Mouse (Mus musculus) CH12.LX (cell line): Measurements from ENCODE around the gene St6gal1. TPM values are rescaled to one million over a fixed set of nuclear protein-coding genes. Genes with fewer than 3 reads are reported as not detected.
A peak's percentile ranks its signal among the peaks of the same experiment; 100 is the strongest.

Experiments used
- DNase-seq: peaks from one replicate; pipeline ENCODE4 v3.0.0-alpha.2; 2013; ENCODE audit errors: extremely low read depth
- H3K27ac ChIP-seq: 2 replicates; pipeline ENCODE4 v1.5.1; 2012; ENCODE audit warnings: low read depth, mild to moderate bottlenecking, control low read depth, moderate library complexity; ENCODE audit not compliant: insufficient read depth
- H3K27me3 ChIP-seq: replicated peaks from 2 replicates; pipeline ENCODE3; 2012; ENCODE audit warnings: inconsistent platforms
- H3K36me3 ChIP-seq, 2 experiments: replicated peaks in 1 of 2; 2 replicates each; pipeline versions ENCODE3 to v1.6.1; 2012; ENCODE audit warnings: inconsistent platforms in 1 of 2, low read length in 1 of 2, mild to moderate bottlenecking in 1 of 2, mixed read lengths in 1 of 2, moderate library complexity in 1 of 2; ENCODE audit not compliant: control insufficient read depth in 1 of 2, insufficient read depth in 1 of 2
- H3K4me1 ChIP-seq, 2 experiments: 2 replicates each; pipeline ENCODE4 v1.6.1; 2012; ENCODE audit warnings: inconsistent platforms in 1 of 2, moderate library complexity in 1 of 2; ENCODE audit not compliant: insufficient read depth in 2 of 2, control insufficient read depth in 1 of 2
- H3K4me2 ChIP-seq: 2 replicates; pipeline ENCODE4 v1.6.1; 2012; ENCODE audit warnings: low read depth, mild to moderate bottlenecking, control low read depth; ENCODE audit not compliant: poor library complexity, insufficient read depth, severe bottlenecking
- H3K4me3 ChIP-seq, 3 experiments: fragments of 150-350 bp in 1 of 3; sonication (generic) in 1 of 3; replicated peaks in 1 of 3; 2 replicates each; pipeline versions ENCODE3 to v1.5.1; 2011 to 2012; ENCODE audit warnings: low read depth in 2 of 3, low read length in 2 of 3, mild to moderate bottlenecking in 2 of 3, moderate library complexity in 2 of 3, control low read depth in 1 of 3, improper control_type of control experiment in 1 of 3, inconsistent platforms in 1 of 3, mixed read lengths in 1 of 3; ENCODE audit not compliant: poor library complexity in 1 of 3
- H3K79me2 ChIP-seq: replicated peaks from 2 replicates; pipeline ENCODE4 v1.6.1; 2012; ENCODE audit warnings: mild to moderate bottlenecking, moderate library complexity; ENCODE audit not compliant: control insufficient read depth, poor library complexity, insufficient read depth, severe bottlenecking; ENCODE audit errors: extremely low read depth
- H3K9ac ChIP-seq: 2 replicates; pipeline ENCODE4 v1.6.1; 2012; ENCODE audit warnings: low read depth, mild to moderate bottlenecking, control low read depth, moderate library complexity; ENCODE audit not compliant: insufficient read depth
- H3K9me3 ChIP-seq: replicated peaks from 2 replicates; pipeline ENCODE3; 2012; ENCODE audit warnings: low read length, inconsistent platforms, mixed read lengths
- BHLHE40 ChIP-seq: IDR thresholded peaks from 2 replicates; pipeline ENCODE4 v1.6.1; 2011; ENCODE audit warnings: mild to moderate bottlenecking, low read depth, low read length, improper control_type of control experiment
- CHD1 ChIP-seq: IDR thresholded peaks from 2 replicates; pipeline ENCODE4 v1.6.1; 2012; ENCODE audit warnings: low read depth, low read length, improper control_type of control experiment, inconsistent platforms
- CHD2 ChIP-seq: IDR thresholded peaks from 2 replicates; pipeline ENCODE4 v1.6.1; 2011; ENCODE audit warnings: low read length, improper control_type of control experiment
- CTCF ChIP-seq, 2 experiments: IDR thresholded peaks in 1 of 2; conservative IDR thresholded peaks in 1 of 2; 2 replicates each; pipeline ENCODE4 v1.5.1; 2011 to 2012; ENCODE audit warnings: low read depth in 2 of 2, low read length in 2 of 2, improper control_type of control experiment in 1 of 2, inconsistent platforms in 1 of 2, mild to moderate bottlenecking in 1 of 2, moderate library complexity in 1 of 2
- ELF1 ChIP-seq: IDR thresholded peaks from 2 replicates; pipeline ENCODE4 v1.6.1; 2014; ENCODE audit warnings: low read depth, mild to moderate bottlenecking, inconsistent platforms, low read length, improper control_type of control experiment
- EP300 ChIP-seq: IDR thresholded peaks from 2 replicates; pipeline ENCODE4 v1.6.1; 2011; ENCODE audit warnings: low read length, improper control_type of control experiment
- ETS1 ChIP-seq: conservative IDR thresholded peaks from 2 replicates; pipeline ENCODE4 v1.6.1; 2012; ENCODE audit warnings: low read depth, mild to moderate bottlenecking, inconsistent platforms, low read length, improper control_type of control experiment, moderate library complexity
- GABPA ChIP-seq: IDR thresholded peaks from 2 replicates; pipeline ENCODE4 v1.6.1; 2012; ENCODE audit warnings: low read depth, low read length, improper control_type of control experiment, inconsistent platforms; ENCODE audit not compliant: insufficient replicate concordance
- HCFC1 ChIP-seq: IDR thresholded peaks from 2 replicates; pipeline ENCODE4 v1.6.1; 2012; ENCODE audit warnings: low read depth, mild to moderate bottlenecking, inconsistent platforms, low read length, improper control_type of control experiment
- JUND ChIP-seq: conservative IDR thresholded peaks from 2 replicates; pipeline ENCODE4 v1.6.1; 2011; ENCODE audit warnings: low read depth, low read length, improper control_type of control experiment
- KAT2A ChIP-seq: IDR thresholded peaks from 2 replicates; pipeline ENCODE4 v1.6.1; 2012; ENCODE audit warnings: low read length, improper control_type of control experiment, inconsistent platforms; ENCODE audit not compliant: insufficient replicate concordance
- MAFK ChIP-seq: IDR thresholded peaks from 2 replicates; pipeline ENCODE4 v1.6.1; 2011; ENCODE audit warnings: low read length, improper control_type of control experiment; ENCODE audit not compliant: insufficient replicate concordance
- MAX ChIP-seq: IDR thresholded peaks from 2 replicates; pipeline ENCODE4 v1.6.1; 2011; ENCODE audit warnings: low read length, improper control_type of control experiment
- PAX5 ChIP-seq: IDR thresholded peaks from 2 replicates; pipeline ENCODE4 v1.6.1; 2012; ENCODE audit warnings: low read length, inconsistent platforms, mixed read lengths
- POLR2A ChIP-seq: IDR thresholded peaks from 2 replicates; pipeline ENCODE4 v1.6.1; 2011; ENCODE audit warnings: low read depth, mild to moderate bottlenecking, improper control_type of control experiment, low read length
- POLR2AphosphoS2 ChIP-seq: IDR thresholded peaks from 2 replicates; pipeline ENCODE4 v1.6.1; 2011; ENCODE audit warnings: low read depth, low read length, improper control_type of control experiment
- RCOR1 ChIP-seq: conservative IDR thresholded peaks from 2 replicates; pipeline ENCODE4 v1.6.1; 2012; ENCODE audit warnings: low read depth, mild to moderate bottlenecking, inconsistent platforms, low read length, improper control_type of control experiment
- SIN3A ChIP-seq: IDR thresholded peaks from 2 replicates; pipeline ENCODE4 v1.6.1; 2012; ENCODE audit warnings: low read length, improper control_type of control experiment, inconsistent platforms
- TCF12 ChIP-seq: IDR thresholded peaks from 2 replicates; pipeline ENCODE4 v1.6.1; 2014; ENCODE audit warnings: low read depth, mild to moderate bottlenecking, inconsistent platforms, low read length, improper control_type of control experiment
- UBTF ChIP-seq: IDR thresholded peaks from 2 replicates; pipeline ENCODE4 v1.6.1; 2012; ENCODE audit warnings: low read depth, mild to moderate bottlenecking, inconsistent platforms, low read length, improper control_type of control experiment, moderate library complexity
- USF1 ChIP-seq: IDR thresholded peaks from 2 replicates; pipeline ENCODE4 v1.6.1; 2014; ENCODE audit warnings: low read depth, mild to moderate bottlenecking, inconsistent platforms, low read length, improper control_type of control experiment
- USF2 ChIP-seq: conservative IDR thresholded peaks from 2 replicates; pipeline ENCODE4 v1.6.1; 2011; ENCODE audit warnings: low read depth, low read length, improper control_type of control experiment
- ZMIZ1 ChIP-seq: IDR thresholded peaks from 2 replicates; pipeline ENCODE4 v1.6.1; 2012; ENCODE audit warnings: low read depth, mild to moderate bottlenecking, inconsistent platforms, low read length, improper control_type of control experiment
- ZNF384 ChIP-seq: IDR thresholded peaks from 2 replicates; pipeline ENCODE4 v1.6.1; 2012; ENCODE audit warnings: low read depth, low read length, improper control_type of control experiment, inconsistent platforms
- dilution Hi-C: fragments of 300-500 bp; cut with MboI; formaldehyde crosslinking; loops from 2 replicates; pipeline ENCODE4 v1.14.3; 2020; ENCODE audit warnings: low sequenced_read_pairs; ENCODE audit not compliant: extremely low pct_unique_long_range_greater_than_20kb, extremely low pct_ligation_motif_present
- in situ Hi-C: fragments of 300-500 bp; cut with MboI; formaldehyde crosslinking; loops from 3 replicates; pipeline ENCODE4 v1.14.3; 2019; ENCODE audit warnings: low sequenced_read_pairs, low pct_ligation_motif_present, low pct_unique_long_range_greater_than_20kb, mixed read lengths
- polyA plus RNA-seq: library from polyadenylated mRNA; unstranded; fragments of >175 nt; gene quantifications from 2 replicates; pipeline ENCODE4 v1.2.1, GENCODE M21; 2012; ENCODE audit warnings: low read depth; ENCODE audit not compliant: insufficient read length
- total RNA-seq, 2 experiments: library from RNA; depleted of rRNA; stranded (reverse); fragments of 300-350 nt in 1 of 2; fragments of >200 nt in 1 of 2; gene quantifications; 2 replicates each; pipeline ENCODE4 v1.2.3; 2012 to 2014

St6gal1 gene
- total and polyA plus RNA-seq, 3 experiments: 64.5 to 168 (median 67.8) TPM

DNA sequence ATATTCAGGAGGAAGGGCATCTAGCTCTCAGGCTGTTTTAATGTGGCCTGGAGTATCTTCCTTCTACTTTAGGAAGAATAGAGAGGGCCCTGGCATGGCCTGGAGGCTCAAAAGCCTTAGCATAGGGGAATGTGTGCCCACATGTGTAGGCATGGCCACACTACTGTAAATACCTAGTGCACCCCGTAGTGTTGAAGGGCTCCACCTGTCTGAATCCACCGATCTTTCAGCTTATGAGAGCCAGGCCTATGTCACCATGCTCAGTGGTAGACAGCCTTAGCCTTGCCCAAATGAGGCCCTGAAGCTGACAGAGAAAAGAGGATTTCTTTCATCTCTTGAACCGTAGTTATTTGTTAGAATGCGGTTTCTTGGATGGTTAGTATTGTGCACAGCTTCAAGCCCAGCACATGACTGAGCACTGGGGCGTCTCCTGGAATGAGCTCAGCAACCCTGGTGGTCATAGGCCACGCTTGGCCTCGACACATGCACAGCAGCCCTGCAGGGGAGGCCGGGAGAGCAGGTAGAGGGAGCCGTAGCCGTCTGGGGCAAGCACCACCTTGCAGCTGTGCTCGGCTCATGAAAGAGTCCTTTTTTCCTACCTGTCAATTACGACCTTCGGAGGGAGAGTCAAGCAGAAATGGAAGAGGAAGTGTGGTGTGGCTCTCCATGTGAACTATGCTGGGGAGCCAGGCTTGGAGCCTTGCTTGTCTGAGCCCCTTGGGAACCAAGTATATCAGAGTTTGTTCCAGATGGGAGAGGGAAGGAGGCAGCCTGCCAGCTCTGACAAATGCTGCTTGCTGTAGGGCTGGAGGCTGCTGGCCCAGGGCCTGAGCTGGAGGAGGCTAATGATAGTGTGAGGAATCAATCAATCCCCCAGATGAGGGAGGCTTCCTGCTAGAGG is 15.8 kb downstream of the St6gal1 start:
- Histone ChIP-seq H3K36me3 (peaks cover 0 to 51% of the 10 kb centered on the region in 2 experiments), H3K79me2 (no peaks in the 10 kb centered on the region), H3K4me1 (peaks cover 12 to 45% of the 10 kb centered on the region in 2 experiments), H3K27me3 (no peaks in the 10 kb centered on the region), H3K9ac (no peak overlapping the region), H3K27ac (no peak overlapping the region), H3K9me3 (no peaks in the 10 kb centered on the region), H3K4me2 (no peak overlapping the region), H3K4me3 (no peak overlapping the region)
- dilution Hi-C loops (no loop called here), in situ Hi-C loops (no loop called here)
- TF ChIP-seq ETS1 (no peak), KAT2A (no peak), JUND (no peak), CHD2 (no peak), ZMIZ1 (no peak), TCF12 (no peak), POLR2AphosphoS2 (no peak), POLR2A (no peak), MAFK (no peak), BHLHE40 (peak; percentile 54), RCOR1 (no peak), ZNF384 (no peak), CTCF (conservative IDR thresholded peaks at IDR 0.05 in 1 of 2, IDR thresholded peaks at IDR 0.05 in 1 of 2; ENCODE audit: low read depth in 2 of 2, low read length in 2 of 2) (peak in 1 of 2 experiments; percentile 6; a peak in 1 of 4 replicates), UBTF (no peak), USF2 (no peak), ELF1 (no peak), PAX5 (no peak), CHD1 (no peak), USF1 (no peak), HCFC1 (no peak), GABPA (no peak), EP300 (peak; percentile 38; the same call in 1 of the 2 replicates), MAX (no peak), SIN3A (no peak)
- no peak for DNase-seq
